Mouse (Mus musculus): ENCODE measurements at regions not wholly inside any gene's neighbourhood (a gene's known extent, or its start where the extent isn't known, plus 50 kb on each side); places are given as distances from the start of the nearest gene placed in this dataset.

DNA sequence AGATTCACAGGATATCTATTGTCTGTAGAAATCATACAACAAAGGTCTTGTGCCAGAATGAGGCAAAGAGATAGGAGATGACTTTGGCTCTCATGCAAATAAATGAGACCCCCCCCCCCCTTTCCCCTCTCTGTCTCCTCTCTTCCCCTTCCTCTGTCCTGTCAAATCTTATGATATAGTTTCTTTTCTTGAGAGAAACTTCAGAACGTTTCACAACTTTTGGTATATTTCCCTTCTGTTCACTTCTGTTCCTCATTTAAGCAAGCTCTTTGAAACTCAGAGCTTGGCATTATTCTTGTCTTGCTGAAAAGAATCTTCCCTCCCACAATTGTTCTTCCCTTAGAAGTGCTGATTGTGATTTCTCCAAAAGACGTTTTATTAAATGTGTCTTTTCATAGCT is 490.1 kb downstream of the Kctd12 start:
- in situ Hi-C loops (cut with MboI; ENCODE audit: unreplicated experiment in 2 of 2): no loop called here

GRCm38 (mm10) chr14:102491205-102491604 is 491.2 kb downstream of the Kctd12 start:
- in situ Hi-C loops (cut with MboI; ENCODE audit: unreplicated experiment in 2 of 2): no loop called here

DNA sequence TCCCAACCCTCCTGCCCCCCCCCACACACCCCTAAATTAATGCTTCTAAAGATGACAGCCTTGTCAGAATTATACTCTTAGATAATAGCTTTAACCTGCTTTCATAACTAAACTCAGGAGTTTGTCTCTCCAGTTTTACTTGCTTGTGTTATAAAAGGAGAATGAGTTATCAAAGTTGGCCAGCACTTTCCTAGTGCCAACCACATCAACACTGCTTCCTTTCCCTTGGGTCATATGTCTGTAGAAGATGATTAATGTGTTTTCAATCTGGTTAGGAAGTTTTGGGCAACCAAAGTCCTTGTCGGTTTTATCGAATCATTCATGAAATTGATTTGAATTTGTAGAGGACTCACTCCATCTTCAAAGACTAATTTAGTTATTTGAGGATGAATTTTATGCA is 505.3 kb downstream of the Kctd12 start:
- in situ Hi-C loops (cut with MboI; ENCODE audit: unreplicated experiment in 2 of 2): no loop called here

DNA sequence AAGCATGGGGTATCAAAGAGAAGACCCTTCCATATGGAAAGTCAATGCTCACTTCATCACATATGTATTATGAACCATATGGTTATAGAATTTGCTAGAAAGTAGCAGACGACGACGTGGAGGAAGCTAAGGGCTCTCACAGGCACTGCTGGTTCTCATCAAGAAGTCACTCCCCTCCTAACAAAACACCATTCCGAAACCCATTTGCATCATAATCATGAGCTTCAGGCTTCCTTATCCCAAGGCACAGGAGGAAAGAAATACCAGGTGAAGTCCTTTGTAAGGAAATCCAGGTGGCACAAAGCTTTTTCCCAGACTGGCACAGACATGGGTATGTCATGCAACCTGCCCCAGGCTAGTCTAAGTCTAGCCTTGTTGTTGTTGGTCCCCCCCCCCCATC is 513.1 kb downstream of the Kctd12 start:
- in situ Hi-C loops (cut with MboI; ENCODE audit: unreplicated experiment in 2 of 2): no loop called here

DNA sequence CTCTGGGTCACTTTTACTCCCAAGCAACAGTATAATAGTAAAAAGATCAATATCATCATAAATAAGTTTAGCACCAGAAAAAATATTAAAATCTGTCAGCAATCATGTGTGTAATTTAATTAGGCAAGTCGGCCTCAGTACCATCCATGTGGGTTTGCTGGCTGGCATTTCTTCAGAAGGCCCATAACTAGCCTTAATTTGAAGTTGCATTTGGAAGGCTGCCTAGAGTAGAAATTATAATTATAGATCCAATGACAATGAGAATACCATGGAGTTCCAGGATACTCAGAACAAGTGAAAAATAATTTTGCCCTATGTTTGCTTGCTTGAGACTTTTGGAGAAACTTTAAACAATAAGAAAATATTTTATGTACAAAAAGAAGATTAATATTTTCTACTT is 521.4 kb downstream of the Kctd12 start:
- in situ Hi-C loops (cut with MboI; ENCODE audit: unreplicated experiment in 2 of 2): no loop called here

DNA sequence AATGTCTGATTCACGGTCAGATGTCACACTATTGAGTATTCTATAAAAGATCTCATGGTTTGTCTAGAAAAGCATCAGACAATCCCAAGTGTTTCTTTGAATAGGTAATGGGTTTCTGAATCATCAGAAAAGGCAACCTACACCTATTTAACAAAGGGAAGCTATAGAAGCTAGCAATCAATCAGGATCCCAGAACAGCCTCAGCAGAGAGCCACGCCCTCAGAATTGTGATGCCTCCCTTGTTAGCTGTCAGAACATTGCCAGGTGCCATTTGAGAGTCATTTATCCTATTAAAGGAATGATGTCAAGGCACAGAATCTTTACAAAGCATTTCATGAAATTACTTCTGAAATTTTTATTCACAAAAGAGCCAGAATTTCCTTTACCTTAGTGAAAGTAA is 542.7 kb downstream of the Kctd12 start:
- in situ Hi-C loops (cut with MboI; ENCODE audit: unreplicated experiment in 2 of 2): no loop called here

DNA sequence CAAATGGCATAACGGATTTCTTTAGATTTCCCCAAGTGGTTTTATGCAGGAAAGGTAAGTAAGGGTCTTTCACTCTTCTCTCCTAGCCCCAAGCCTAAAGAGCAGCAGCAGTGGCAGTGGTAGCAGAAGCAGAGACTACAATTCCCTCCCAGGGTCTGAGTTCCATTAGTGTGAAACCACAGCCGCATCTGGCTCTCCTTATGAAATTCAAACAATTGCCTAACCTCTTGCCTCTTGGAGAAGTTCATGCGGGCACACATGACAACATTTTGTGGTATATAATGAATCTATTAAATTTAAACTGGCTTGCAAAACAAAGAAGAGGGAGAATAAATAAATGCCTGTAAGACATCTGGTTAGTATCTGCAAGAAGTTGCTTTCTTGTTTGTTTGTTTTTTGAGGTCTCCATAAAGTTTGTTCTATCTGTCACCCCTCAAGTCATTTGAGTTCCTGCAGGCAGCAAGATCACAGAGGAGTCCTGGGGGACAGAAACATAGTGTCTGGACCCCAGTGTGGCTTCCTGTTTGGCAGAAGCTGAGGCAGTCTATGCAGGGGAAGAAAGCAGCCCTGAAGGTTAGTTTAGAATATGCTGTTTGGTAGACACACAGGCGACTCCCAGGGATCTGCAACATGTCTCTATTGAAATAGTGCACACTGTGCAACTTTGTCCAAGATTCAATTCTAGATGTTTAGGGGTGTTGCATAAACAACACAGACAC is 578.9 kb downstream of the Kctd12 start:
- in situ Hi-C loops (cut with MboI; ENCODE audit: unreplicated experiment in 2 of 2): loop anchor here in 1 of 2 experiments (25.0 kb wide), 1 partner anchor 584 kb away; the partner anchor contains the start of gene Kctd12

DNA sequence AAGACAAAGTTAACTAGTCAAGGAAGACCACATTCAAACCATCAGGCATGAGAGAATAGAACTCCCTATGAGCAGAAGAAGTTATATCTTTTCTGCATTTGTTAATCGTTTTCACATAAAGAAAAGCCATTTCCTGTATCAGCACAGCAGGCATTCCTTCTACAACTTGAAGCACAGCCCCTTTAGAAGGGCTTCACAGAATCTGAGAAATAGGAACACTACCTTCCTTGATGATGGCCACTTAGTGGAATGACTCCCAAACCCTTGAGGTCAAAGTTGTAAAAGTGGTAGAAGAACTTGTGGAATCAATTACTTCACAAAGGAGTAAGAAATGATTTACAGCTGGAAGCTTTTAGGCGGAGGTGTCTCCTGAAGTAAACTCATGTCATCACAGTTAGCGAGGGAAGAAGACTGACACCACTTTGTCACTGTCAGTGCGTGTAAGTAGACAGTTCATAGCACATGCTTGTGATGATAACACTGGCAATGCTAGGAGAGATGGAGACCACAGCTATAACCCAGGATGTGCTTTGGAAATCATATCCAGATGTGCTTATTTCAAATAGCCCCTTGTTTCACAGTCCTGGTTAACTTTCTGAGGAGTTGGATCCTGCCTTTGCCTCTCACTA is 580.3 kb downstream of the Kctd12 start:
- in situ Hi-C loops (cut with MboI; ENCODE audit: unreplicated experiment in 2 of 2): loop anchor here in 1 of 2 experiments (25.0 kb wide), 1 partner anchor 585 kb away; the partner anchor contains the start of gene Kctd12

DNA sequence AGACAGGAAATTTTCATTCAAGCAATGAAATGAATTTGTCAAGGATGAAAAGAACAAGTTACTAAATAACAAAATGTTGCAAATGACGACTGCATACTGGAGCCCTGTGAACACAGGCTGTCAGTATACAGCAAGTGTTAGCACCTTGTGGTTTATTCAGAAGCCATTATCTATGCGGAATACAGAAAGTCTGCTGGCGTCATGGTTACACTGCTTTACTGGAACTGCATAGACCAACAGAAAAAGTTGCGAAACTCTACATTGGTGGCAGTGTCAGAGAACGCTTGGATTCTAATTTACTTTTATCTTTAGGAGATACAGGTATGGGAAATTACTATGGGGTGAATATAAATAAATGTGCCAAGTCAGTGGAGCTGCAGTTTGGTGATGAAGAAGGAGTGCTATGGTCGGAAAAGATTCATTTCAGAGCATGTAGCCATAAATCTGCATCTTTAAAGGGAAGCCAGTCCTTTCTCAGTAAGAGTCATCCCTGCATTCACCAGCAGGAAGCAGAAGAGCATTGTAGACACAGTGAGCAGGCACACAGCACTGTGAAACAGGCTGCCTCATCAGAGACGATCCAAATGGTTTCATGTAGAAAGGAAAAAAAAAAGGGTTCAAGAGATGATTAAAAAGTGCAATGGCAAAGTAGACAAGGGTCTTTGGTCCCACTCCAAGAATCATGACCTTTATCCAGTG is 586.3 kb downstream of the Kctd12 start:
- in situ Hi-C loops (cut with MboI; ENCODE audit: unreplicated experiment in 2 of 2): loop anchor here in 1 of 2 experiments (25.0 kb wide), 1 partner anchor 591 kb away; the partner anchor contains the start of gene Kctd12

DNA sequence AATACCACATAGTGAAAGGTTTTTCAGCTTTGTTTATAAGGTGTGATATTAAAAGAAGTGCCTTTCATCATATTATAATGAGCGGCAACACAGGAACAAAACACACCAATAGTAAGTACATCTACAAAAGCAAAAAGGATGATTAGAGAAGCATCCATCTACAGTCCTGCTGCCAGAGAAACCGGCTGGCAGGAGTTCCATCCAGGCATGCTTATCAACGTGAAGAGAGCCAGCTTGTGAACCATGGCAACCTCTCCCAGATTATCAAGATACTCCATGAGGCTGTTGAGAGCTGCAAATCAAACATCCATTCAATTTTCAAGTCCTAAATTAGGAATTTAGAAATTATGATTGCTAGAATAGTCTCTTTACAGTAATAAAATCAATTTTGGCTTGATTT is 590.1 kb downstream of the Kctd12 start:
- in situ Hi-C loops (cut with MboI; ENCODE audit: unreplicated experiment in 2 of 2): loop anchor here in 1 of 2 experiments (25.0 kb wide), 1 partner anchor 595 kb away; the partner anchor contains the start of gene Kctd12

DNA sequence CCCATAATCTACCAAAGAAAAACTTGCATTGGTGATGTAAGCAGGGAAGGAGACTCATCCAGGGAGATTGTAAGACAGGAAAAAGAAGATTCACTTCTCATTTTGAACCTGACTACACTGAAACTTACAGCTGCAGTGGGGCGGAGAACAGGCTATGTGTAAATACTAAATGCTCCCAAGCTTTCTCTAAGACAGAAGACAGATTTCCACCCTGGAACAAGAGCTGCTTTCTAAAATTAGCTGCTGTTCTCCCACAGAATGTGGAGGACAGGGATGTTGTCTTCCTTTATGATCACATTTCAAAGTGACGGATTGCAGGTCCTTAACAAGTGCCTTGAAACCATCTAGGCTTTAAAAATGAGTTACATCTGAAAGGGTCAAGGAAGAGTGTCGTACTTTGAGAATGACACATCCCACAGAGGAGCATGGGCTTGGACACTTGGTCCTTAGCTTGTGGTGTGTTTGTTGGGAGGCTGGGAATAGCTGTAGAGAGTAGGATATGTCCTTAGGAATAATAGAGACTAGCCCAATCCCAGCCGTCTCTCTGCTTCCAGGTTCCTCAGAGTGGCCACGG is 609.4 kb downstream of the Kctd12 start:
- in situ Hi-C loops (cut with MboI; ENCODE audit: unreplicated experiment in 2 of 2): no loop called here

- in situ Hi-C loops (cut with MboI; ENCODE audit: unreplicated experiment in 2 of 2): no loop called here
These were observed 620.8 kb downstream of the Kctd12 start for GRCm38 (mm10) chr14:102361589-102361988.

- in situ Hi-C loops (cut with MboI; ENCODE audit: unreplicated experiment in 2 of 2): no loop called here
These were observed 599.7 kb downstream of the Lmo7 start for GRCm38 (mm10) chr14:102329409-102329808.

DNA sequence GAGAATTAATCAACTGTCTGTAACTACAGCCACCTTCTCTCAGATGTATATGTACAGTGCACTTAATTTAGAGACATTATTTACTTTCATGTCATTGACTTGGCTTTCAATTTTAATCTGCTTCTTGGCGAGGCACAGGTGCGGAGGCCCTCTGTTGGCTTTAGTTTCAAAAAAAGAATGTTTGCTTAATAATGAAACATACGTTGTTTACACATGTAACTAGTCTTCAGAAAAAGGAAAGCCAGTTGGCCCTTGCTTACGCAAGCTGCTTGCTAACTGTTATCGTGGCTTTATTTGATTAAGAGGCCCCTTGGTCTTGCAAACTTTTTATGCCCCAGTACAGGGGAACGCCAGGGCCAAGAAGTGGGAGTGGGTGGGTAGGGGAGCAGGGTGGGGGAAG is 576.6 kb downstream of the Lmo7 start:
- in situ Hi-C loops (cut with MboI; ENCODE audit: unreplicated experiment in 2 of 2): no loop called here

DNA sequence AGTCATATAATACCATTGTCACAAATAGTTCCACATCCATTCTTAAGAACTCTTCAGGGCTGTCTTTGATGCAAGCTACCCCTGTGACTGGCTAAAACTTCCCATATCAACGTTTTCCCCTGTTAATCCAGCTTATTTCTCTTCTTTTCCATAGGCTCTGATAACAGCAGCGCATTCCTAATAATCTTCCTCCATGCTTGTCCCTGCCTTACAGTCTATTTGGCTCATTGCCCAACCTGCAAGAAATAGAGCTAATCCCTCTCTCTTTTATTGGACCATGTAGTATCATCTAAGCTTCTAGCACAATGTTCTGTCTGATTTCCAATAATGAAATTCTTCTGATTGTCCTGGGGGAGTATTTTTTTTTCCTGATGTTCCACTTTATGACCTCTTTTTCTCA is 573.1 kb downstream of the Lmo7 start:
- in situ Hi-C loops (cut with MboI; ENCODE audit: unreplicated experiment in 2 of 2): no loop called here

DNA sequence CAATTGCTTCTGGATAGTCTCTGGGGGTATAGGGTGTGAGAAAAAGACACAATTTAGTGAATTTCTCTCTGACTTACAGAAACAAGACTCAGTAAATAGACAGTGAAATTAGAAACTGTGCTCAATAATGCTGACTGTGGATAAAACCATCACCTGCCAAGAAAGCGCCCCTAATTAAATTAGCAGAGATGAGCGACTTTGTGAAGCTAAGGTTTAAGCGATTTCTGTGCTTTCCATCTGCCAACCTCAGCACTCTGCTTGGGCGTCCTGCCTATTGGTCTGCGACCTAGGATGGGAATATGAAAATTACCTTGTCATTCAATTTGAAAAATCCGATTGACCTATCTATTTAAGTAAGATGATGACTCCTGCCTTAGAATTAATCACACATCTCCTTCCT is 570.5 kb downstream of the Lmo7 start:
- in situ Hi-C loops (cut with MboI; ENCODE audit: unreplicated experiment in 2 of 2): no loop called here

DNA sequence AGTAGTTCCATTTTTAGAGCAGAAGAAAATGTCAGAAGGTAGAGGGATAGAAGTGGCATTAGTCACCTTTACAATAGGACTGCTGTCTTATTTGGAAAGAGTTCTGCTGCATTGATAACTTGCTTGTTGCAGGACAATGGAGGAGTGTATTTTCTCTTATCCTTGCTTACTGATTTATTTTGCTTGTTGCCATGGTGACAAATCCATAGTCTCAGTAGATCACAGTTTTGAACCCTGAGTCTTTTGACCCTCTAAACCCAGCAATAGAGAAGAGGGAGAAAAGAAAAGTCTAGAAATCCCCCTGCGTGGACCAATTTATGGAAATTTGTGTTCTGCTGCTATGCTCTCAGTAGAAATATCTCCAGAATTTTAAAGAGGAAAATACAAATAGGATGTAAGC is 561.6 kb downstream of the Lmo7 start:
- in situ Hi-C loops (cut with MboI; ENCODE audit: unreplicated experiment in 2 of 2): no loop called here

DNA sequence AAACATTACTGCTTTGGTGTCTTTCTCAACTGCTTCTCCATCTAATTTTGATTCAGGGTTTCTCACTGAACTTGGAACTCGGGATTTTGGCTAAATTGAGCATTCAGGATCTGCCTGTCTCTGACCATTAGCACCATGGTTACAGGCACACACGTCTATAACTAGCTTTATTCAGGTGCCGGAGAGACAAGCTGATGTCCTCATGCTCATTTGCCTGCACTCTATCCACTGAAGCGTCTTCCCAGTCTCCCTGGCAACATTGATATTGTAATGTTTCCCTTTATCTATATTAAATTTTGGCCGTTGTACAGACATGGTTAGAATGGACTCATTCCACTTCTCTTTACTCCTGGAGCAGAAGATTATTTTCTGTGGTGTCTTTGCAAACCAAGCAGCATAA is 520.3 kb downstream of the Lmo7 start:
- in situ Hi-C loops (cut with MboI; ENCODE audit: unreplicated experiment in 2 of 2): no loop called here

DNA sequence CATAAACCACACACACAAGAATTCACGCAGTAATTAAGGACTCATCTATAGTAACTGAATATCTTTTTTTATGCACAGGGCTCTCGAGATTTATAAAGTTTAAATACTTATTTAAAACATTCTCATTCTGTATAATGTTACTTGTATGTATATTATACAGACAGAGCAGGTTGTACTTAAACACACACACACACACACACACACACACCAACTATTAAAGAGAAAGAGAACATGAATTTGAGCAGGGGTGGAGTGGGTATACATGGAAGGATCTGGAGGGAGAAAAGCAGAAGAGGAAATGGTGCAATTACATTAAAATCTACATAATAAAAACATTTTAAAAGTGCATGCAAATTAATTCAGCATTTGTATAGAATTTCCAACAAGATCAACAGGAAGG is 518.8 kb downstream of the Lmo7 start:
- in situ Hi-C loops (cut with MboI; ENCODE audit: unreplicated experiment in 2 of 2): no loop called here

DNA sequence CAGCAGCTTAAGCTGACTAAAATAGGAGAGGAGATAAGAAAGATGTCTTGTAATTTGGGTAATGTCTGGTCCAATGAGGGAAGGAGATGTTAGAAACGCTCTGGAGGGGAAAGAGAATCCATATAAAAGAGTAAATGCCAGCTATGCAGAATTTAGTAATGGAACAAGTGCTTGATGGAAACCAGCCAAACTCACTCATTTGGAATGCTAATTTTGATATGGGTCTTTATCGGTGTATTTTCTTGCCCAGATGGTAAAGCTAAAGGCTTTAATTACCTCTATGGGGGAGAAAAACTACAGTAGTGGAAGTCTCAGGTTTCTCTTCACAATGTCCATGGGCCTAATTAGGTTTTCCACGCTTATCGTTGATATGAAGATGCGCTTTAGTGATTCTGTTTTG is 518.3 kb downstream of the Lmo7 start:
- in situ Hi-C loops (cut with MboI; ENCODE audit: unreplicated experiment in 2 of 2): no loop called here

GRCm38 (mm10) chr14:102243806-102244536 is 514.2 kb downstream of the Lmo7 start:
- in situ Hi-C loops (cut with MboI; ENCODE audit: unreplicated experiment in 2 of 2): no loop called here

Data from v-Abl transformed pro-B cells (cell line).